Mouse (Mus musculus) lung, postnatal 4 days (tissue): ENCODE results near the gene Bhlhe23.

Source experiments
- DNase-seq, 2 experiments: peaks; one replicate each; pipeline ENCODE4 v3.0.0; 2021

Bhlhe23 gene

GRCm38 (mm10) chr2:180724585-180725413 is 51.9 kb downstream of the Bhlhe23 start, which contains the start of gene Slc17a9:
Gene Slc17a9 (plus strand): TSS chr2:180725263.
- peak; percentile 75 to 80 for DNase-seq
